Mouse (Mus musculus) myocyte (in vitro differentiated cells): ENCODE measurements around the gene Sema3b. TPM values are rescaled to one million over a fixed set of nuclear protein-coding genes. Genes with fewer than 3 reads are reported as not detected.

Experiments used
- H3K27me3 ChIP-seq: one replicate; pipeline ENCODE4 v1.6.1; 2011; ENCODE audit not compliant: control insufficient read depth, insufficient read depth, insufficient read length
- H3K36me3 ChIP-seq: one replicate; pipeline ENCODE4 v1.6.1; 2011; ENCODE audit not compliant: control insufficient read depth, insufficient read depth
- H3K4me2 ChIP-seq: one replicate; pipeline ENCODE4 v1.6.1; 2011; ENCODE audit warnings: low read depth, control low read depth
- H3K4me3 ChIP-seq: one replicate; pipeline ENCODE4 v1.5.1; 2011; ENCODE audit warnings: mild to moderate bottlenecking, control low read depth, moderate library complexity
- H3K79me2 ChIP-seq: one replicate; pipeline ENCODE4 v1.6.1; 2011; ENCODE audit not compliant: control insufficient read depth, insufficient read depth
- H3ac ChIP-seq: one replicate; pipeline ENCODE4 v1.6.1; 2011; ENCODE audit not compliant: control insufficient read depth, insufficient read length
- CEBPB ChIP-seq: IDR thresholded peaks from 2 replicates; pipeline ENCODE4 v1.6.1; 2011; ENCODE audit warnings: mild to moderate bottlenecking, moderate library complexity; ENCODE audit not compliant: poor library complexity, insufficient read depth, severe bottlenecking
- E2F4 ChIP-seq: IDR thresholded peaks from one replicate; pipeline ENCODE4 v1.6.1; 2011; ENCODE audit warnings: mild to moderate bottlenecking, control low read depth, moderate library complexity; ENCODE audit not compliant: insufficient read depth
- MAX ChIP-seq: IDR thresholded peaks from one replicate; pipeline ENCODE4 v1.6.1; 2011; ENCODE audit warnings: low read depth, mild to moderate bottlenecking, control low read depth
- MYOD1 ChIP-seq, 3 experiments: IDR thresholded peaks; one replicate each; pipeline ENCODE4 v1.6.1; 2011; ENCODE audit warnings: control low read depth in 2 of 3, low read depth in 2 of 3, mild to moderate bottlenecking in 2 of 3, moderate library complexity in 1 of 3; ENCODE audit not compliant: insufficient read length in 2 of 3, control insufficient read depth in 1 of 3
- MYOG ChIP-seq, 3 experiments: IDR thresholded peaks; one replicate each; pipeline ENCODE4 v1.6.1; 2011; ENCODE audit warnings: control low read depth in 2 of 3, low read depth in 2 of 3, mild to moderate bottlenecking in 2 of 3; ENCODE audit not compliant: insufficient read length in 2 of 3, control insufficient read depth in 1 of 3, insufficient read depth in 1 of 3
- POLR2A ChIP-seq: IDR thresholded peaks from one replicate; pipeline ENCODE4 v1.6.1; 2011; ENCODE audit warnings: low read depth, mild to moderate bottlenecking, control low read depth, moderate library complexity; ENCODE audit not compliant: insufficient read length
- POLR2AphosphoS2 ChIP-seq: IDR thresholded peaks from one replicate; pipeline ENCODE4 v1.6.1; 2011; ENCODE audit warnings: low read depth, control low read depth; ENCODE audit not compliant: insufficient read length
- REST ChIP-seq: IDR thresholded peaks from one replicate; pipeline ENCODE4 v1.6.1; 2011; ENCODE audit warnings: mild to moderate bottlenecking, control low read depth, moderate library complexity; ENCODE audit not compliant: insufficient read depth, insufficient read length
- SRF ChIP-seq: IDR thresholded peaks from one replicate; pipeline ENCODE4 v1.6.1; 2011; ENCODE audit warnings: low read depth; ENCODE audit not compliant: control insufficient read depth, insufficient read length
- TCF12 ChIP-seq: IDR thresholded peaks from one replicate; pipeline ENCODE4 v1.6.1; 2011; ENCODE audit warnings: mild to moderate bottlenecking, control low read depth; ENCODE audit not compliant: poor library complexity, insufficient read depth, severe bottlenecking
- TCF3 ChIP-seq: IDR thresholded peaks from one replicate; pipeline ENCODE4 v1.6.1; 2011; ENCODE audit warnings: low read depth, control low read depth; ENCODE audit not compliant: insufficient read length
- USF1 ChIP-seq: IDR thresholded peaks from one replicate; pipeline ENCODE4 v1.6.1; 2011; ENCODE audit warnings: low read depth, mild to moderate bottlenecking, control low read depth, moderate library complexity
- polyA plus RNA-seq: library from polyadenylated mRNA; unstranded; fragments of >200 nt; fragmentation: generic; extraction: Trizol; gene quantifications from one replicate; pipeline ENCODE4 v1.2.1, GENCODE M21; 2012; ENCODE audit warnings: missing spikeins

Sema3b gene
- polyA plus RNA-seq, 1 experiment: 59.9 TPM

DNA sequence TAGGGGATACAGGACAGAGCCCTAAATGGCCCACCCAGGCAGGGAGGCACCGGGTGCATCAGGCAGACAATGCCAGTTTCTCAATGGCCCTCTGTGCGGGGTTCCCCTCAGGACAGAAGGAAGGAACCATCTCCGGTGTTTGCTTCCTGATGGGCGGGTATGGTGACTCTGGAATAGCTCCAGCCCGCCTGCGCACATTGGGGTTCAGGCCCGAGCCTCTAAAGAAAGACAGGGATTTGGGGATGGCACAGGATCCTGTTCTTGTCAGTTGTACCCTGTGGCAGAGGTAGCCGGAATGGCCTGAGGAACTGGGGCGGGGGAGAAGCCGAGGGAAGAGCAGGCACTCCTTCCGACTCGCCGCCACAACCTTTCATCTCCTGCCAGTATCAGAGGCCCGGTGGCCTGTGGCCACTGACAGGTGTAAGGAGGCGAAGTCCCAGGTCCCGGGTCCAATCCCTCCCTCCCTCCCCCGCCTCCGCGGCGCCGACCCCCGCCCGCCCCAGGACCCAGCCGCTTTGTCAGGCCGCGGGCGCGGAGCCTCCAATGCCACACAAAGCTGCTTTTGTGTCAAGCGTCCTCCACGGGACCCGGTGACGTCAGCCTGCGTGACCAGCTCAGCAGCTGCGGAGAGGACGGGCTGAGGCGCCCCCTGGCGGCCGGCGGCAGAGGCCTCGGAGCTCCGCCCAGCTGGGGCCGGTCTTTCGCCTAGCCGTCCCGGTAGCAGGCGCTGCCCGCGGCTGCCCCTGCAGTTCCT lies 3.3 kb upstream of the Sema3b start:
- H3K27me3 ChIP-seq: no peaks in the 10 kb centered on the region
- H3K79me2 ChIP-seq: no peaks in the 10 kb centered on the region
- H3ac ChIP-seq: no peak overlapping the region
- H3K4me2 ChIP-seq: peak overlapping the region; percentile 71
- no peak for TF ChIP-seq REST
- TF ChIP-seq TCF3: peak; percentile 55
- TF ChIP-seq MAX: no peak
- no peak for TF ChIP-seq CEBPB
- TF ChIP-seq MYOG (IDR thresholded peaks at IDR 0.05; ENCODE audit: control insufficient read depth in 1 of 3, insufficient read depth in 1 of 3, insufficient read length in 2 of 3, low read depth in 2 of 3): peak; percentile 53 to 96 (median 94)
- no peak for TF ChIP-seq SRF
- TF ChIP-seq USF1: no peak
- TF ChIP-seq POLR2A: peak; percentile 76
- TF ChIP-seq MYOD1 (IDR thresholded peaks at IDR 0.05; ENCODE audit: control insufficient read depth in 1 of 3, insufficient read length in 2 of 3, low read depth in 2 of 3): peak in 2 of 3 experiments; percentile 88
- TF ChIP-seq POLR2AphosphoS2: peak; percentile 85
- no peak for TF ChIP-seq TCF12
- TF ChIP-seq E2F4: no peak
- H3K36me3 ChIP-seq: peaks cover 18% of the 10 kb centered on the region
- H3K4me3 ChIP-seq: peak overlapping the region; percentile 6

GRCm38 (mm10) chr9:107611456-107612190 lies 2.6 kb upstream of the Sema3b start:
- H3K4me2 ChIP-seq: peak overlapping the region; percentile 71
- H3K4me3 ChIP-seq: peak overlapping the region; percentile 6
- TF ChIP-seq MAX (no peak), E2F4 (no peak), POLR2AphosphoS2 (peak; percentile 17), USF1 (no peak), CEBPB (no peak), REST (no peak), SRF (no peak), TCF3 (no peak), MYOG (IDR thresholded peaks at IDR 0.05; ENCODE audit: control insufficient read depth in 1 of 3, insufficient read depth in 1 of 3, insufficient read length in 2 of 3, low read depth in 2 of 3) (peak in 2 of 3 experiments; percentile 62 to 89), TCF12 (peak; percentile 64), POLR2A (no peak), MYOD1 (IDR thresholded peaks at IDR 0.05; ENCODE audit: control insufficient read depth in 1 of 3, insufficient read length in 2 of 3, low read depth in 2 of 3) (peak; percentile 51 to 54 (median 53))
- H3ac ChIP-seq: no peak overlapping the region
- H3K36me3 ChIP-seq: peaks cover 14% of the 10 kb centered on the region
- H3K27me3 ChIP-seq: no peaks in the 10 kb centered on the region
- no peaks in the 10 kb centered on the region for H3K79me2 ChIP-seq

- no peak overlapping the region for H3ac ChIP-seq
- H3K79me2 ChIP-seq: no peaks in the 10 kb centered on the region
- TF ChIP-seq SRF: no peak
- TF ChIP-seq TCF12: no peak
- TF ChIP-seq USF1: no peak
- TF ChIP-seq TCF3: no peak
- no peak for TF ChIP-seq REST
- no peak for TF ChIP-seq MYOG (IDR thresholded peaks at IDR 0.05; ENCODE audit: control insufficient read depth in 1 of 3, insufficient read depth in 1 of 3, insufficient read length in 2 of 3, low read depth in 2 of 3)
- TF ChIP-seq MYOD1 (IDR thresholded peaks at IDR 0.05; ENCODE audit: control insufficient read depth in 1 of 3, insufficient read length in 2 of 3, low read depth in 2 of 3): no peak
- TF ChIP-seq MAX: no peak
- TF ChIP-seq POLR2A: no peak
- no peak for TF ChIP-seq E2F4
- TF ChIP-seq POLR2AphosphoS2: no peak
- no peak for TF ChIP-seq CEBPB
- no peak overlapping the region for H3K4me2 ChIP-seq
- no peaks in the 10 kb centered on the region for H3K27me3 ChIP-seq
- peaks cover under 1% of the 10 kb centered on the region for H3K36me3 ChIP-seq
- no peak overlapping the region for H3K4me3 ChIP-seq
These were observed 403 bp upstream of the Sema3b start for GRCm38 (mm10) chr9:107609433-107609830.

DNA sequence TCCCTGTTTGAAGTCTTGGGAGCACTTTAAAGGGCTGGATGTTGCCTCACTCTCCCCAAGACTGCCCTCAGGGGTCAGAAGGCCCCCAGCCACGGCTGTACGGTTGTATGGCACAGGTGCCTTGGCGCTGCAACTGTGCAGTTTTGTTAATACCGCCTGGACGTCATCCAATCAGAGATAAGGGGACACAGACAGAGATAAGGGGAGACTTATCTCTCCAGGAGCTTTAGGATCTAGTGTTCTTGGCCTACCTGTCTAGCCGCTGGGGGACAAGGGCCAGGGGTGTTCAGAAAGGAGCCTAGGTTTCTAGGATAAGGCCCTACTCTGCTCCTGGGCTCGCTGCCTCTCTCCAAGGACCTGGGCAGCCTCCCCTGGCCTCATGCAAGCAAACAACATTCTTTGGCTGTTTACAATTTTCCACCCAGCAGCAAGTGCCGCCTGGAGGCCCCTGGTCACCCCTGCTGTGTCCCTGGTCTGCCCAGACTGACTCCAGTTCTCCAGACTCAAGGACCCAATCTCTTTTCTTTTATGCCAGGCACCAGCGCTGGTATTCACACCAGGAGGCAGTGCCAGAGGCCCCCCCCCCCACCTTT lies 1.3 kb downstream of the Sema3b start:
- Histone ChIP-seq H3K36me3 (no peaks in the 10 kb centered on the region), H3K4me3 (peak overlapping the region; percentile 36), H3K27me3 (no peaks in the 10 kb centered on the region), H3ac (no peak overlapping the region), H3K4me2 (peak overlapping the region; percentile 92), H3K79me2 (no peaks in the 10 kb centered on the region)
- TF ChIP-seq MYOG (IDR thresholded peaks at IDR 0.05; ENCODE audit: control insufficient read depth in 1 of 3, insufficient read depth in 1 of 3, insufficient read length in 2 of 3, low read depth in 2 of 3) (peak in 1 of 3 experiments; percentile 4), MYOD1 (IDR thresholded peaks at IDR 0.05; ENCODE audit: control insufficient read depth in 1 of 3, insufficient read length in 2 of 3, low read depth in 2 of 3) (no peak)
